Mouse (Mus musculus): Measurements from ENCODE around the gene Vmn1r111. TPM values are rescaled to one million over a fixed set of nuclear protein-coding genes. Genes with fewer than 3 reads are reported as not detected.

Gene Vmn1r111
- polyA plus RNA-seq (2015; fragmentation: Nextera tagmentation; extraction: Ambion mirVana), result not detected in 2 replicates

DNA sequence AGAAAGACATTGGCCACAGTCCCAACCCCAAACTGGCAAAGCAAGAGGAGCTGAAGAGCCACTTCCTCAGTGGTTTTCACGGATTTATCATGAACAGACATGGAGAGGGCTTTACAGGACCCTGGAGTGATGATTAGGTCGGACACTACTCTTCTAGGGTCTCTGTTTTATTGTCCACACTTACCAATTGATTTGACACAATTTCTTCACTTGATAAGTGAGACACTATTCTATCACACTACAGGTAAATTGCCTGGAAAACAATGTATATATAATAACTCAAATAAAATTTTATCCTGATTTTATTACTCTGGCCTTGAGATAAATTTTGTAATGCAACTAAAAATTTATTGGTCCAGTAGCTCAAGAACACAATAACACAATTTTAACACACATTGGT, at the start of gene Vmn1r111:
Vmn1r111 (minus strand) TSS at position 101 of the 400 bp plus-strand sequence.

GRCm38 (mm10) chr7:20730524-20730923, 27.5 kb upstream of the Vmn1r111 start, which contains the start of gene Gm10668:
Gene Gm10668 (minus strand): TSS chr7:20730624.

DNA sequence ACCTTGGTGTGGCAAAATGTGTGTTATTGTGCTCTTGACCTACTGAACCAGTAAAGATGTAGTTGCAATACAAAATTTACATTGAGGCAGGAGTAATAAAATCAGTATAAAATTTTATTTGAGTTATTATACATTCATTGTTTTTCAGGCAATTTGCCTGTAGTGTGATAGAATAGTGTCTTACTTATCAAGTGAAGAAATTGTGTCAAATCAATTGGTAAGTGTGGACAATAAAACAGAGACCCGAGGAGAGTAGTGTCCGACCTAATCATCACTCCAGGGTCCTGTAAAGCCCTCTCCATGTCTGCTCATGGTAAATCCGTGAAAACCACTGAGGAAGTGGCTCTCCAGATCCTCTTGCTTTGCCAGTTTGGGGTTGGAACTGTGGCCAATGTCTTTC, 34.4 kb downstream of the Vmn1r111 start, which contains the start of gene Vmn1r107:
Vmn1r107 (plus strand) TSS at position 301 of the 400 bp plus-strand sequence.

Other genes with a start within 250 kb of the Vmn1r111 start
- not detected in 2 replicates for gene Gm10670, start 228.3 kb downstream of the Vmn1r111 start, polyA plus RNA-seq (2015; fragmentation: Nextera tagmentation; extraction: Ambion mirVana)
- gene Vmn1r103, start 192.7 kb downstream of the Vmn1r111 start, polyA plus RNA-seq (2015; fragmentation: Nextera tagmentation; extraction: Ambion mirVana), result not detected in 2 replicates
- gene Vmn1r104, start 169.4 kb downstream of the Vmn1r111 start, polyA plus RNA-seq (2015; fragmentation: Nextera tagmentation; extraction: Ambion mirVana), result not detected in 2 replicates
- not detected in 2 replicates for gene Gm5726, start 157.5 kb downstream of the Vmn1r111 start, polyA plus RNA-seq (2015; fragmentation: Nextera tagmentation; extraction: Ambion mirVana)
- not detected in 2 replicates for gene Gm4141, start 127.0 kb downstream of the Vmn1r111 start, polyA plus RNA-seq (2015; fragmentation: Nextera tagmentation; extraction: Ambion mirVana)
- gene Gm4513, start 104.2 kb downstream of the Vmn1r111 start, polyA plus RNA-seq (2015; fragmentation: Nextera tagmentation; extraction: Ambion mirVana), result not detected in 2 replicates
- not detected in 2 replicates for gene Vmn1r107, start 34.3 kb downstream of the Vmn1r111 start, polyA plus RNA-seq (2015; fragmentation: Nextera tagmentation; extraction: Ambion mirVana)
- not detected in 2 replicates for gene Gm10668, start 27.4 kb upstream of the Vmn1r111 start, polyA plus RNA-seq (2015; fragmentation: Nextera tagmentation; extraction: Ambion mirVana)
- not detected in 2 replicates for gene Vmn1r112, start 68.0 kb upstream of the Vmn1r111 start, polyA plus RNA-seq (2015; fragmentation: Nextera tagmentation; extraction: Ambion mirVana)
- not detected in 2 replicates for gene Vmn1r113, start 84.1 kb upstream of the Vmn1r111 start, polyA plus RNA-seq (2015; fragmentation: Nextera tagmentation; extraction: Ambion mirVana)
- not detected in 2 replicates for gene Vmn1r114, start 109.0 kb upstream of the Vmn1r111 start, polyA plus RNA-seq (2015; fragmentation: Nextera tagmentation; extraction: Ambion mirVana)
- not detected in 2 replicates for gene Vmn1r115, start 141.8 kb upstream of the Vmn1r111 start, polyA plus RNA-seq (2015; fragmentation: Nextera tagmentation; extraction: Ambion mirVana)
- not detected in 2 replicates for gene Vmn1r116, start 169.0 kb upstream of the Vmn1r111 start, polyA plus RNA-seq (2015; fragmentation: Nextera tagmentation; extraction: Ambion mirVana)
- not detected in 2 replicates for gene Vmn1r117, start 180.9 kb upstream of the Vmn1r111 start, polyA plus RNA-seq (2015; fragmentation: Nextera tagmentation; extraction: Ambion mirVana)
- gene Vmn1r118, start 209.1 kb upstream of the Vmn1r111 start, polyA plus RNA-seq (2015; fragmentation: Nextera tagmentation; extraction: Ambion mirVana), result not detected in 2 replicates

Measured in spleen, postnatal 0 days (tissue).